Mouse (Mus musculus): ENCODE results near the gene Bcl2l12. TPM values are rescaled to one million over a fixed set of nuclear protein-coding genes. Genes with fewer than 3 reads are reported as not detected.

Bcl2l12 gene
- total RNA-seq, 2 experiments from 2014 or later = 3.0 to 4.1 TPM

DNA sequence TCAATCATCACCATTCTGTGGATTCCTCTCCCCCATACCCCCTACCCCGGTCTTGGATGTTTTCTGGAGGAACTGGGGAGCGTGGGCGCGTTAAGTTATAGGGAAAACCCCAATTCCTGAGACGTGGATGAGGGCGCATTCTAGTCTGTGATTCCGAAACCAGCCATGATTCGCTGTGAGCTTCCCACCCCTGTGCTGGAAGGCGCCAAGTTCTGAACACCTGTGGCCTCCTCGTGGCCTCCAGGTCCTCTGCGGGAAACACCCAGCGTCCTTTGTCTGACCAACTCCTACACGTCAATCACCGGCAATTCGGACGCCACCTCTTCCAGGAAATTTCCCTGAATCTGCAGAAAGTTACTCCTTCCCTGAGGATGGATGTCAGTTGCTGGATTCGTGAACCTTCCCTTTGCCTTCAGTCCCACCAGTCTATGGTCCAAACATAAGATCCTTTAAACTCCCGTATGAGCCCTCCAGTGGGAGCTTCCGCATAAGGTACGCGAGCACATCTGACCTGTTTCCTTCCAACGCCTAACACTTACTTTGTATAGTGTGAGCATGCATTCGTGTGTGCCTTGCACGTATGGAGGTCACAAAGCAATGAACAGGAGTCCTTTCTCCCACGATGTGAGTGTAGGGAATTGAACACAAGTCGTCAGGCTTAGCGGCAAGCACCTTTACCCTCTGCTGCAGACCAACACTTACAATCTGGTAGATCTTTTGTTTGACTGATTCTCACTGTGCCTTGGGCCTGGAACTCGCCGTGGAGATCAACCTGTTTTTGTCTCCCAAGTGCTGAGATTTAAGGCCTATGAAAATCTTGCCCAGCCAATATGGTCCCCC, 11.4 kb downstream of the Bcl2l12 start:
- DNase-seq = no peak

DNA sequence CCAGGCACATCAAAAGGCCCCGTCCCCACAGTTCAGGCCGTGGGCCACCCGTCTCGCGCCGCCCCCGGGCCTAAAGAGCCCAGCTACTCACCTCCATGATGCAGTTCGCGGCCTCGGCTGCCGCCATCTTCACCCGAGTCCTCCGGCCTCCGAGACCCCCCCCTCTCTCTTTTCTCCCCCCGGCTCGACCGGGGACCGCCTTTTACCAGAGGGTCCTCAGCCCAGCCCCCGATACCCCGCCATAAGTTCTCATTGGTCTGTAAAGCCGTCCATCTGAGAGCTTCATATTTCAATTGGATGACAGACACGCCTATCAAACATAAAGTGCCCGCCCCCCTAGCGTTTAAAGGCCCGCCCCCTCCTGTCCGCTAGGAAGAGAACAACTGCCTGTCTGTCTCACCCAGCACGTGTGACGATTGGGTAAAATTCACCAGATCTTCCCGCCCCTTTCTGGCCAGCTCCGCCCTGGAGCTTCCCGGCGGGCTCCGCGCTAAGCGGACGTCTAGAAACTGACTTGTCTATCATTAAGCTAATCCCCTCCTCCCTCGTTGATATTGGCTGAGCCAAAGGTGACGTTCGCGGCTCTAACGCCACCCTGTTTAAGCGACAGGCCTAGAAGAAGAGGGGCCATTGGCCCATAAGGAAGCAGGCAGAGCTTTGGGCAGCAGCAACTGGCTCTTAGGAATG, 12.2 kb downstream of the Bcl2l12 start, which contains the start of gene Prmt1:
Gene Prmt1 (minus strand): TSS at position 377 of the 687 bp plus-strand sequence.
- DNase-seq = peak; percentile 98 to 99

DNA sequence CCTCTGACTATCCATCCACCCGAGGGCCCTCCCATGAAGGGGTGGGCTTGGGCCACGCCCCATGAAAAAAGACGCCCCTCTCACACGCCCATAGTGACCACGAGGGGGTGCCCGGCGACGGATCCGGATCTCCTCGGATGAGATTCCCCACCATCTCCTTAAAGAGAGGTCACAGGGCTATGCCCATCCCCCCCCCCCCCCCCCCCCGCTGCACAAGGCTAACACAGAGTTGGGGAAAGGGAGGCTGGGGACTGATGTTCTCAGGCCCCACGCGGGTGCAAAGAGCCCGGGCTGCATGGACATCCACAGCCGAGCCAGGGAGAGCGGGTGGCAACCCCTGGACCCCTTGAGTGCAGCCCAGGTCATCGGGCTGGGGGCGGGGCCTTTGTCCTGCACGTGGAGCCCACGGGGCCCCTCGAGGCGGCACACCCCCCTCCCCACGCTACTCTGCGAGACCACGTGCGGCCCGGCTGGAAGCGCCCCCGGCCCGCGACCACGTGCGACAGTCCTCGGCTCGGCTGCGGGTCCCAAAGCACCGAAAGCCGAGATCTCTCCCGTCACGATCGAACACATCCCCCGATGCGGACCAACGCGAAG, 12.8 kb downstream of the Bcl2l12 start:
- peak; percentile 42 to 51 for DNase-seq

DNA sequence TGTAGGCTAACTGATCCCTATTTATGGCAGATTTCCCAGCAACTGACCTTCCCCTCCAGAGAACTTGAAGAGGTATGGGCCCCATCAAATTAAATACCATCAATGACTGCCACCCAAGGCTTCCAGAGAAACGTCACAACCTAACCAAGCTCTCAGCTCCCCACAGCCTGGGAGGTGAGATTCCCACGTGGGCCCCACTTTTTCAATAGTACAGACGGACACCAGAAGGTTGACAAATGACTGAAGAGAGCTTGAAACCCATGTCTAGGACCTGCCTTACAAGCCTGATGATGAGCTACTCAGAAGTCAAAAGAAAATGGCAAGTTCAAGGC, 13.7 kb downstream of the Bcl2l12 start:
- no peak for DNase-seq

DNA sequence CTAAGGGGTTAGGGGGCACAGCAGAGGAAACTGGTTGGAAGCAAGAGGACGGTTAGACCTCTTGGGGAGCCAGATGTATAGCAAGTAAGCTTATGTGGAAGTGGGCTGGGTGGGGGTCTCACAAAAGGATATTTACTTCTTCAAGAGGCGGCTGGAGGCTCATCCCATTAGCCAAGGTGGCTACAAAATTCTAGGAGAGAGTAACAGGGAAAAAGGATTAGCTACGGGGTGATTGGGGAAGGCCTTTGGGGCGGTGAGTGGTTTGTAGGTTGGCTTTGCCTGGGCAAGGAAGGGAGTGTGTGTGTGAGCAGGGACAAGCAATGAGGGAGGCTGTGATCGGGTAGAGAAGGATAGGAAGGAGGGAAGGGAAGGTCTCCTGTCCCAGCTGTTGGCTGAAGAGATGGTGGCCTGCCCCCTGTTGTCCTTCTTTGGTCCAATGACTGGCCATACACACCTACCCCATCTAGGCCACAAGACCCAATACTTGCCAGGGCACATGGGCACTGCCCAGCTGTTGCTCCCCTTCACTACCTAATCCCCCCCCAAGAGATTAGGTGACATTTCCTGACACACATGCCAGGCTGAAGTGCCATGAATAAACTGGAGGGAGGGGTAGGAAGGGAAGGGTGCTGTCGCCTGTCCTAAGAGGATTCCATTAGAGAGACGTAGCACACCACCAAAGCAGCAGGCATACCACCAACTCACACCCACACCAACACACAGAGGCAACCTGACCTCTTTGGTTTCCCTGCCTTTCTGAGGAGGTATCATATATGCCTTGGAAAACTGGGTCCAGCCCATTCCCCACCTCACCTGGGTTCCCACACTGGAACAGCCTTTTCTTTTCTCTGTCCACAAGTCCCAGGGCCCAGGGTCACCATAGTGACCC, 14.3 kb downstream of the Bcl2l12 start:
- no peak for DNase-seq

DNA sequence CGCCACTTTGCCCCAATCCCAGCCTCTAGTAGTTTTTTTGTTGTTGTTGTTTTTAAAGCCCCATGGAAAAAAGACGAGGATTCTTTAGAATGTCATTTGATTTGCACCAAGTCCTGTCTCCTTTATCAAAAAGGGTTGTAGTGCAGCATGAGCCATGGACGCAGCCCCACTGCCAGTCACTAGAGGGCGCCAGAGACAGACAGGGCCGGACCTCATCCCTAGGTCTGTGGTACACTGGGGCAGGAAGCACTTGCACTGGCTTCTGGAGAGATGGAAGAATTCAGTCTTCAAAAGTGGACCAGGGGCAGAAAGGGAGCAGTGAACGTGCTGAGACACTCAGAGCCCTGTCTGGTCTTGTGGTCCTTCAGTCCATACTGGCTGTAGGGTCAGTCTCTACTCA, 15.4 kb downstream of the Bcl2l12 start:
- DNase-seq = peak; percentile 77 to 80

DNA sequence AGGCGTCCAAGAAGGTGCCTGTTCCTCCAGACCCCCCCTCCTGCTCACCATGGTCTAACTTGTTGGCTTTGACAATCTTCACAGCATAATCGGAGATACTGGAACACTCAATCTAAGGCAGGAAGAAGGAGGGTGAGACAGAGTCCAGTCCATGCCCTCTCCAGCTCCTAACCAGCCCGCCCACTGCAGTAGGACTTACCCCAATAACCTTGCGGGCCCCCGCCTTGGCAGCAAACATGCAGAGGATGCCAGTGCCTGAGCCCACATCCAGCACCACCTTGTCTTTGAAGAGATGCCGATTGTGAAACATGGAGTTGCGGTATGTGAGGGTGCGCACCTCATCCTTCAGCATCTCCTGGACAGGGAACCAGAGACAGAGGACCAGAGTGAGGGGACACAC, 17.0 kb downstream of the Bcl2l12 start:
- DNase-seq = no peak

DNA sequence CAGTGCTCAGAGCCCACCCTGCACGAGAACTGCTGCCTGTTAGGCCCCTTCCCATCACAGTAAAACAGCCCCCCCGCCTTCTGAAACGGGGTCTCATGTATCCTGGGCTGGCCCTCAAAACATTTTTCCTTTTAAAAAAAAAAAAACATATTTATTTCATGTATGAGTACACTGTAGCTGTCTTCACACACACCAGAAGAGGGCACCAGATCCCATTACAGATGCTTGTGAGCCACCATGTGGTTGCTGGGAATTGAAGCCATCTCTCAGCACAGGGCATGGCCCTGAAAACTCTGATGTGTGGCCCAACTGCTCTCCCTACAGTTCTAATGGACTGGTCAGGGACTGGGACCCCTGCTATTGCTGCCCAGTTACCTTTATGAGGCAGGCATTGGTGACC, 20.2 kb downstream of the Bcl2l12 start:
- DNase-seq = no peak

DNA sequence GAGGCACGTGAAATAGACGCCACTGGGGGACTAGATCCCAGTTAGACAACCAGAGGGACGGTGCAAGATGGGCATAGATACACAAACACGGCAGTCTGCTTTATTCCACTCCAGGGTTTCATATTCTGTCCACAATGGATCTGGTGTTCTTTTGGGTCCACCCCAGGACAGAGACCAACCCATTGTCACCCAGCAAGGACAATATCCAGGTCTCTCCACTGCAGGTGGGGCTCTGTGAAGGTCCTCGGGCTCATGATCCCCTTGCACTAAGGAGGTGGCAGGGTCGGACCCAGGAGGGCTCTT, 23.4 kb downstream of the Bcl2l12 start:
- DNase-seq = no peak

DNA sequence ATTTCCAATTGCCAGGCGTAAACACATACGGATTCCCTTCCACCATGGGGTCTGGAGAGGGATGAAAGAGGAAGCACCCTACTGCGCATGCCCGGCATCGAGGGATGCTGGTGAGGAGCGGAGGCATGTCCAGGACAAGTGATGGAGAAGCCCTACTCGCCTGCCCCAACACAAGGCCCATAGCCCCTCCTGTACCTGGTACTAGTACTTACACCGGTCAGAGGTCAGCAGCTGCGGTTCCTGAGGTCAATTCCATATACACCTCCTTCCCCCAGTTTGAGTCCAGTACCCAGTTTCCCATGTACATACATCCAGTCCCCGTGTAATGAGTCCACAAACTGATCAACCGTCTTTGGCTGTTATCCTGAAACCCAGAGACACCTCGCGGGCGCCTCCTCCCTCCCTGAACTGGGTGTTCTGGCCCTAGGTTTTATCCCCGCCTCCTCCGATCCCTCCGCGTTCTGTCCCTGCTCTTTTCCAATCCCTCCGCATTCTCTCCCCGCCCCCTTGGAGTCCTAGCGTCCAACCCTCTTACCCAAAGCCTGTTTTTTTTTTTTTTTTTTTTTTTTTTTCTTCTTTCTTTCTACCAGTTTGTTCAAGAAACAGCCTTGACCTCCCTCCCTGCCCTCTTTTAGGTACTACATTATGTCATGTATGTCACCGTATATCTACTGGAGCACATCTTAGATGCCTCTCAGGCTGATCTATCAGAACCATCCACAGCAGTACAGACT, 24.0 kb downstream of the Bcl2l12 start, which contains the start of gene Cpt1c:
Gene Cpt1c (minus strand): TSS at position 469 of the 734 bp plus-strand sequence.
- peak; percentile 87 for DNase-seq

DNA sequence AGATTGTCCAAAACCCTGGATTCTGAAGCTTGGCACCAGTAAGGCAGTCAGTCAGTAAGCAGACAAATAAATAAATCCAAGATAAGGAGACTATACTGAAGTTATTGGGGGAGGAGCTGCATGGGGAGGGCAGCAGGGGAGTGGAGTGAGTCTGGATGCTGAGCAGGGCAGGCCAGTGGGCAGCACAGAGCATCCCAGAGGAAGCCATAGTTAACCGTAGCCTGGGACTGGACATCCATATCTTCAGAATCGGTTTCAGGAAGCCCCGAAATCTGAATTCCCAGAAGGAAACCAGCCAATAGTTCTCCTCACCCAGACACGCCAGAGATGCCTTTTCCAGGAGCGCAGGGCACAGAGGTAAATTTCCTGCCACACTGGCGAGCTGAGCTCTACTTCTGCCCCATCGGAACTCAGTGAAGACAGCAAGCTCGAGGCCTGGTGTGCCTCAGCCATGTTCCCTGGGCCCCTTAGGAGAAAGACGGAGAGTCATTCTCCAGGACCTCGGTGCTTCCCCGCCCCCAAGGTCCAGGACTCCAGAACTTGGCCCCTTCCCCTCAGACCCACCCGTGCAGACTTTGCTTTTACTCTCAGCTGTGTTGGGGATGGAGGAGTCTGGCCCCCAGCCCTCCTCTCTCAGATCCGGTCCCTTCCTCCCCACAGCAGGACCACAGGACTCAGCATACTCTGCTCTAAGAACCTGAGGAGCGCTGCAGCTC, 24.9 kb downstream of the Bcl2l12 start:
- DNase-seq = peak in 1 of 2 experiments; percentile 29

DNA sequence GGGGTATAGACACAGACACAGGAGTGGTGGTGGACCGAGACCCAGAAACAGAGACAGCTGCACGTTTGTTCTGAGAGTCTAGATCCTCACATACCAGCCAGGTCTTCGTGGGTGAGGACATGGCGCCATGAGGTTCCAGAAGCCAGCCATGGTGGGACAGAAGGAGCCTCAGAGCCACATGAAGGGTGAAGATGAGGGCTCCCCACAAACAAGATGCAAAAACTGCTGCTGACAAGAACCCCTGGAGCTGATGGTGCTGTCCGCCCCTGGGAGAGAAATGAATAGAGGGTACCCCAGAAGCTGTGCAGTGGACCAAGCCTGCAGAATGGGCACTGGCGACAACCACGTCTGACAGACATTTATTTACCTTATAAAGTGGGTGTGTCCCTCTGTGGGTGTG, 27.4 kb downstream of the Bcl2l12 start:
- no peak for DNase-seq

DNA sequence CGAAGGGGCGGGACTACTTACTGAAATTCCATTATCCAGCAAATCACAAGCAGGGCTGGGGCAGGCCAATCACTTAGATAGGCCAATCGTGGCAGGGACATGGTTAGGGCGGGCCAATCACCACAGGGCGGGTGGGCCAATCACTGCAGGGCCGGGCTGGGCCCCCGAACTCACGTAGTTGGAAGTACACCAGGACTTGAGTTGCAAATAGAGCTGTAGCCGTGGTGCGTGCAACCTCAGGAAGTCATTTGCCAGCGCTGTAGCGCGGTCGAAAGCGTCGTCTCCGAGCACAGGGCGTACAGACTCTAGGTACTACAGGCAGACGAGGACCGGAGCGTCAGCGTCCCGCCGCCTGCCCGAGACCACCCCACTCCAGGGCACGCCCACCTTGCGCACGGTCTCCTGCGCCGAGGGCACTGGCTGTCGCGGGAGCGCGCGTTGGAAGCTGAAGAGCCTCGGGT, 28.3 kb downstream of the Bcl2l12 start:
- peak; percentile 73 to 84 for DNase-seq

DNA sequence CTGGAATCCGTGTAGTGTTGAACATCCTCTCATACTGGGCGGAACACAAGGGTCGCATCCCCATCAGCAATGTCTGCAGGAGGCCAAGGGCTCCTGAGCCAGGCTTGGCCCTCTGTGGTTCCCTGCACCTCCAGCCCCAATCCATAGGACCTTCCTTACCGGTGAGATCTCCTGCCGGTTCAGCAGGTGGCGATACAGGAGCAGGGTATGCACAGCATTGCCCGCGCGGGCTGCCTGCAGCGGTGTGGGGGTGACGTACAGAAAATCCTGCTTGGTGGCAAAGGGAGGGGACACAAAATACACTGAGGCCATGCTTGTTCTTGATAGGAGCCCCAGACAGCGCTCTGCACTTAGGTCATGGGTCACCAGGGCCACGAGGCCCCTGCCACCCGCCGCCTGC, 31.9 kb downstream of the Bcl2l12 start:
- no peak for DNase-seq

DNA sequence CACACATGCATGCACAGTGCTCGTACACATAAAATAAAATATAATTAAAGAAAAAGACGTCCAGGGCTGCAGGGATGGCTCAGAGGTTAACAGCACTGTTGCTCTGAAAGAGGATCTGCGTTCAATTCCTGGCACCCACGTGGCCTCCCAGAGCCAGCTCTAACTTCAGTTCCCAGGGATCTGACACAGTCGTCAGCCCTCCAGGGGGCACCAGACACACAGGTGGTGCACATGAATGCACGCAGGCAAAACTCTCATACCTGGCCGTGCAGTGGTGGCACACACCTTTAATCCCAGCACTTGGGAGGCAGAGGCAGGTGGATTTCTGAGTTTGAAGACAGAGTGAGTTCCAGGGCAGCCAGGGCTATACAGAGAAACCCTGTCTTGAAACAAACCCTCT, 32.5 kb downstream of the Bcl2l12 start:
- DNase-seq = no peak

DNA sequence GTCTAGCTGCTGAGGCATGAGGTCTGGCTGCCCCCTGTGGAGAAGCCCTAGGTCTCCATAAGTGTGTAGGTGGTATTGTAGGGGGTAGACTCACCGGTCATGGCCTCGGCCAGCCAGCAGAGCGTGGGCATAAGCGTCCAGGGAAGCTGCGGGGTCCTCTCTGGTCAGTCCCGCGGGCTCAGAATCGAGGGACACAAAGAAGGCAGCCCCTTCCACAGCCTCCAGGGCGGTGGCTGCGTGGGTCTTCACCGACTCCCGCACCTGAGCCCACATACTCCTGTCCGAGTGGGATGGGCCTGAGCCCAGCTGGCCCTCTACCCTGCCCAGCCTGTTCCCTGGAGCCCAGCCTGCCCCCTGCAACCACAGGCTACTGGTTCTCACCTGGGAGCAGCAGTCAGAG, 33.5 kb downstream of the Bcl2l12 start:
- no peak for DNase-seq

DNA sequence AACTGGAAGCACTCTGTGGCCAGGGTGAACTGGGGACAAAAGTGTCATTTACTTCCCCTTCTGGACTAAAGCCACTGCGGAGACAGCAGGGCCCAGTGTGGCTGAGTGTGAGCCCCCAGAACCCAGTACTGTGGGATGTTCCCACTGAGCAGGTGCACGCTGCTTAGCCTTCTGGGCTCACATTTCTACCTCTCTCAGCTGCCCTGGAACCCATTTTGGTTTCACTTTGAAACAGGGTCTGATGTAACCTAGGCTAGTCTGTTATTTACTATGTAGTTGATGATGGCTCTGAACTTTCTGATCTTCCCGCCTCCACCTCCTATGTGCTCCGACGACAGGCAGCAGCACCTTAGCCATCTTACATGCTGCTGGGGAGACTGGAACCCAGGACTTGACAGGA, 35.7 kb downstream of the Bcl2l12 start:
- DNase-seq = no peak

DNA sequence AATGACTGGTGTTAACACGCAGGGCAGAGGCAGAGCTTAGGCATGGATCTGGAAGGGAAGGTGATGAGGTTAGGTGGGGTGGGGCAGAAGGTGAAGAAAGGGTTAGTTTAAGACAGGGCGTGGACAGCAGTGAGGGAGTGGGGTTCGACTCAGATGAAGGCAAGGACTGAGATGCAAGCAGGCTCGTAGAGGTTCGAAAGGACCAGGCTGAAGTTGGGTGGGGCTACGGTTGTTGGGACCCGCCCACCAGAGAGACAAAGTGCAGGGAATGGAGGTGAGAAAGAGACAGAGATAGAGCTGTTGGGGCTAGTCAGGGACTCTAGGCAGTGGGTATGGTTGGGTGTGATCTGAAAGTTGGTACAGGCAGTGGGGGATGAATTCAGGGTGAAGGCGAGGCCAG, 36.2 kb downstream of the Bcl2l12 start:
- no peak for DNase-seq

DNA sequence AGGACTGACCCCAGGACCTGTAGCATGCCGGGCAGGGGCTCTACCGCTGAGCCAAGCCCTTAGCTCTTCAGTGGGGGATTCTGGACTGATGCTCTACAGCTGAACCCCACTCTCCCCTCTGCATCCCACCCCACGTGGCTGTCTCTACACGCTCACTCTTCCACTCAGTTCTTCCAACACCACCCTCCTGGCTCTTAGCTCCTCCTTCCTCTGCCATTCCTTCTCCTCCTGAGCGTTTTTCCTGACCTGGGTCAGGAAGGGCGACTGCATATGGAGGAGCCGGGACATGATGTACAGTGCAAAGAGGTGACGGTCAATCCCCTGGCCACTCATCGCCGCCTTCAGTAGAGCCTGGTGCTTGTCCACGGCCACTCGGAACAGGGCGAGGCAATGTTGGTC, 38.0 kb downstream of the Bcl2l12 start:
- DNase-seq = no peak

DNA sequence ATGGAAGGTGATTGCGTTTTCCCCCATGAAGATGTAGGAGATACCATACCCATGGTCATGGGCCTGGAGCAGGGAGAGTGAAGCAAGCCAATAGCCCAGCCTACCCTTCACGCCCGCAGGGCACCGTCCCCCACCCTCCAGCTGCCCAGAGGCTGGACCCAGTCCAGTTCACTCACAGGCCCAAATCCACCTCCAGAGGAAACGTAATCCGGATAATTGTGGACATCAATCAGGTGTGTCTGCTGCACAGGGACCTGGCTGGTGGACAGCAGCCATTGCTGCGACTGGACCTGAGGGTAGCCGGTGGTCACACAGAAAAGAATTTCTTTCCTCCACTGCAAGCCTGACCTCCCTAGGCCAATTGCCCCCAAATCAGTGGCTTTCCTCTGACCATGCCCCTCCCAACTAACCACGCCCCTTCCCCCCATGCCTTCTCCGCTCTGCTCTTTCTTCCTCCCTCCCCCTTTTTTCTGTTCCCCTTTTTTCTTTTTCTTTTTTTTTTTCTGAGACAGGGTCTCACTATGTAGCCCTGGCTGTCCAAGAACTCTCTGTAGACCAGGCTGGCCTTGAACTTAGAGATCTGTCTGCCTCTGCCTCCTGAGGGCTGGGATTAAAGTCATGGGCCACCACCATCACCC, 38.5 kb downstream of the Bcl2l12 start:
- DNase-seq = no peak

DNA sequence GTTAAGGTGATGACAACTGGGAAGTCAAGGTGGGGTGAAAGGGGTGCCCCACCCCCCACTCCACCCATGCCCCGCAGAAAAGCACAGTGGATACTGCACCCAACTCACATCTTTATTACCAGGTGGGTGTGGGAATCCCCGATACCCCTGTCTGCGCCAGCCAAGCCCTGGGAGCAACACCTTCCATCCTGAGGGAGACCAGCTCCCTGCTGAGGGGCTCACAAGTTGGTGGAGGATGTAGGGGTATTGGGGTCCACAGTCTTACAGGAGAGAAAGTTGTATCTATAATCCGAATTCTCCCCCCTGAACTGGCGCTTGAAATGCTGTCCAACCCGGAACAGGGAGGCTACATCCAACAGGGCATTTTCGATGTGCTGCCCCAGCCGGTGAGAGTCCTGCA, 39.2 kb downstream of the Bcl2l12 start:
- no peak for DNase-seq

Measured in layer of hippocampus, postnatal 36 days (tissue).